Mouse (Mus musculus) olfactory bulb, adult 2 months (tissue): ENCODE measurements around the gene Ptpn3.

Experiments used
- CTCF ChIP-seq: fragments of 200-500 bp; IDR thresholded peaks from 2 replicates; pipeline ENCODE4 v1.5.1; 2012; ENCODE audit warnings: low read depth, mild to moderate bottlenecking, low read length, moderate library complexity; ENCODE audit not compliant: insufficient read depth
- POLR2A ChIP-seq: fragments of 200-500 bp; IDR thresholded peaks from 2 replicates; pipeline ENCODE4 v1.6.1; 2012; ENCODE audit warnings: mild to moderate bottlenecking, low read depth, low read length, moderate library complexity; ENCODE audit not compliant: insufficient read depth

- TF ChIP-seq CTCF = no peak
- no peak for TF ChIP-seq POLR2A
Observed at GRCm38 (mm10) chr4:57175329-57175728, 126.3 kb downstream of the Ptpn3 start.
